Mouse (Mus musculus) regulatory T cell (primary cell): ENCODE measurements around the gene Nbeal1.

ENCODE experiments used
- in situ Hi-C: fragments of 300-600 bp; cut with MboI, MseI; formaldehyde crosslinking; loops from one replicate; pipeline ENCODE4 v1.15.1; 2025; ENCODE audit warnings: high pct_unique_total_duplicates

The Nbeal1 gene

GRCm38 (mm10) chr1:60343630-60344455 lies 163.4 kb downstream of the Nbeal1 start:
- in situ Hi-C loops = loop anchor here (5.0 kb wide), 1 partner anchor 518 kb away; no protein-coding TSS in a partner anchor

- in situ Hi-C loops = loop anchor here (5.0 kb wide), 1 partner anchor 518 kb away; no protein-coding TSS in a partner anchor
Measured at GRCm38 (mm10) chr1:60344670-60345069, 164.3 kb downstream of the Nbeal1 start.

DNA sequence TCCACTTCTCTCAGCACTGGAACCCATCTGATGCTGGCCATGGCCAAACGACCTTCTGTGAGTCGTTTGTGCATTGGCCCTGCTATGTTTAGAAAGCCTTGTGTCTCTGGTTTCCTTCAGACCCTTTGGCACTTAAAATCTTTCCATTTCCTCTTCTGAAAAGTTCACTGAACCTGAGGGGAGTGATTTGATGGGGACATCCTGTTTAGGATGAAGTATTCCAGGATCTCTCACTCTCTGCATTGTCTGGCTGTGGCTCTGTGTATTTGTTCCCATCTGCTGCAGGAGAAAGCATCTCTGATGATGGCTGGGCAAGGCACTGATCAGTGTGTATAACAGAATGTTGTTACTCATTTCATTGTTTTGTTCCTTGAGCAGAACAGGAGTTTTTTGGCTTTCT lies 165.3 kb downstream of the Nbeal1 start:
- in situ Hi-C loops = no loop called here

DNA sequence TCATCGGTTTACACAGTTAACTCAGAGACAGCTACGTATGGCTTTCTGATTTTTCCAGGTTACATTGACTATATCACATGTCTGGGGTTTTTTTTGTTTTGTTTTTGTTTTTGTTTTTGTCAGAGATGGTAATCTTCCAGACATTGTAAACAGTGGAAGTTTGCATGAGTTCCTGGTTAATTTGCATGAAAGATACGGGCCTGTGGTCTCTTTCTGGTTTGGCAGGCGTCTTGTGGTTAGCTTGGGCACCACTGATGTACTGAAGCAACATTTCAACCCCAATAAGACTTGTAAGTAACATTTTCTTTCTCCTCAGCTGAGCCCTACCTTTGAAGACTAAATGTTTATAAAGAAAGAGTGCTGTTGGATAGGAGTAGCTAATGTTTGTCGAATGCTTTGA lies 172.4 kb downstream of the Nbeal1 start:
- in situ Hi-C loops = no loop called here

- in situ Hi-C loops = no loop called here
Measured at GRCm38 (mm10) chr1:60361626-60362025, 181.2 kb downstream of the Nbeal1 start.

GRCm38 (mm10) chr1:60376556-60376955 lies 196.2 kb downstream of the Nbeal1 start:
- in situ Hi-C loops = no loop called here

DNA sequence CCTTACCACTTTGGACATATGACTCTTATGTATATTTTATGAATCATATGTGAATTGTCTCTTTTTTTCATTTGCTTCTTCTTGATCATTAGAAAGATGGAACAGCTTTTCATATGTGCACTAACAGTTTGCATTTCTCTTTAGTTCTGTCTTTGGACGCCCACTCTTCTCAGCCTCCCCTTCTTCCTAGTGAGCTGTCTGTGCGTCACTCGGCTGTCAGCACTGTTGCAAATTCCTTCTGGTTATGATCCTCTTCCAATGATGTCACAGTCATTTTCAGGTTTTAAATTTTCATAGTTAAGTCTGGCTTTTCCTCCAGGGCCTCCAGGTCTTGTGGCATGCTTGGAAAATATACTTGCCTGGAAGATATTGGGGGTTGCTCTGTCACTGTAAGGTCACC lies 201.5 kb downstream of the Nbeal1 start:
- in situ Hi-C loops = no loop called here
